Mouse (Mus musculus) heart, embryonic 14.5 days (tissue): Measurements from ENCODE around the gene Sntn. TPM values are rescaled to one million over a fixed set of nuclear protein-coding genes. Genes with fewer than 3 reads are reported as not detected.

Source experiments
- polyA plus RNA-seq: library from polyadenylated mRNA; unstranded; fragments of >200 nt; fragmentation: Nextera tagmentation; extraction: Ambion mirVana; gene quantifications from 2 replicates; pipeline ENCODE4 v1.2.1, GENCODE M21; 2014

Gene Sntn
- polyA plus RNA-seq, 1 experiment from 2014 or later: not detected

Other genes with a start within 250 kb of the Sntn start
- not detected in 2 replicates for gene Gm281, start 243.6 kb downstream of the Sntn start, polyA plus RNA-seq